10 mouse cellular contexts compared by ENCODE assay signal in the genomic region with DNA sequence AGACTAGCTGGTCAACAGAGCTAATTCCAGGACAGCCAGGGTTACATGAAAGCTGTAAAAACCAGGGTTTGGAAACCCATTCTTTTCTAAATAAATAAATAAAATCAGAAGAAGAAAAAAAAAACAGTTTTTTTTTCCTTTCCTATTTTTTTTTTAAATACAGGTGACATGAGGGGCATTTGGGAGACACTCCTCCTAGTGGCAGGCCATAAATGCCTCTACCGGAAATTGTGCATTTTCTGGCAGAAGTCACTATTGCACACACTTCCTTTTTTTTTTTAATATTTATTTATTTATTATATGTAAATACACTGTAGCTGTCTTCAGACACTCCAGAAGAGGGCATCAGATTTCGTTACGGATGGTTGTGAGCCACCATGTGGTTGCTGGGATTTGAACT. TPM values are rescaled to one million over a fixed set of nuclear protein-coding genes. Genes with fewer than 3 reads are reported as not detected.
DNase-seq lines count a peak whose midpoint lies in the region; ATAC-seq and TF ChIP-seq lines count a peak whose summit lies in the region.
"Not testable (repeated sequence)": the region's sequence is repeated elsewhere in the genome, so short reads cannot be mapped to it uniquely, and the experiment has no call there.
"Had no signal": no experiment of that assay in that cellular context is flagged by ENCODE, and none has a peak within 500 bp of the region (broad histone marks: within the 10 kb centered on the region; RNA-seq: fewer than 3 reads in every experiment).

No protein-coding gene starts in this region.

- not testable (repeated sequence) for TF ChIP-seq POLR2A in embryonic fibroblast, embryonic 13.5 days (IDR thresholded peaks at IDR 0.05; ENCODE audit: low read depth, low read length)

- H3K9me3 ChIP-seq in ES-E14 (ENCODE audit: control insufficient read depth, insufficient read depth, low read depth, low read length); heart, embryonic 13.5 days; hindbrain, postnatal 0 days (ENCODE audit: low read length); liver, embryonic 14.5 days (ENCODE audit: control insufficient read depth, low read length); midbrain, embryonic 12.5 days; stomach, embryonic 14.5 days (ENCODE audit: control insufficient read depth, low read depth, low read length): not testable (repeated sequence)

- ATAC-seq in heart, embryonic 13.5 days (ENCODE audit: extremely low read depth, insufficient number of reproducible peaks, low FRiP score, low TSS enrichment); hindbrain, postnatal 0 days; liver, embryonic 14.5 days (ENCODE audit: insufficient read depth); midbrain, embryonic 12.5 days (ENCODE audit: low FRiP score, low read depth); stomach, embryonic 14.5 days (ENCODE audit: insufficient number of reproducible peaks, insufficient read depth, low FRiP score, low read depth): not testable (repeated sequence)

- not testable (repeated sequence) for TF ChIP-seq EP300 in liver, embryonic 14.5 days (IDR thresholded peaks at IDR 0.05; ENCODE audit: low read depth)

- H3K4me2 ChIP-seq in heart, embryonic 13.5 days = peak overlapping the region; percentile 97
- H3K4me2 ChIP-seq in hindbrain, postnatal 0 days (ENCODE audit: low read depth, low read length) = not testable (repeated sequence)
- peak overlapping the region; percentile 92 for H3K4me2 ChIP-seq in liver, embryonic 14.5 days (ENCODE audit: low read depth)
- 0 out of 2 replicates have a peak overlapping the region, but pooled peaks have one; percentile 80 for H3K4me2 ChIP-seq in midbrain, embryonic 12.5 days (replicated peaks)
- H3K4me2 ChIP-seq in stomach, embryonic 14.5 days (replicated peaks; ENCODE audit: low read depth, low read length) = peak overlapping the region; percentile 83

- WGBS in heart, embryonic 13.5 days = 61% methylated on average over 3 of the region's 3 CpGs
- WGBS in hindbrain, postnatal 0 days = 70% methylated on average over 3 of the region's 3 CpGs
- 33% methylated on average over 3 of the region's 3 CpGs for WGBS in liver, embryonic 14.5 days (ENCODE audit: insufficient replicate concordance)
- 77% methylated on average over 3 of the region's 3 CpGs for WGBS in midbrain, embryonic 12.5 days
- 56% methylated on average over 2 of the region's 3 CpGs for WGBS in stomach, embryonic 14.5 days

- H3K9ac ChIP-seq in ES-E14 (ENCODE audit: insufficient read depth, low read depth, low read length, poor library complexity, severe bottlenecking) = peak overlapping the region; percentile 46; the same call in 1 of the 2 replicates
- peak overlapping the region; percentile 28 for H3K9ac ChIP-seq in heart, embryonic 13.5 days
- not testable (repeated sequence) for H3K9ac ChIP-seq in hindbrain, postnatal 0 days (replicated peaks; ENCODE audit: low read length); liver, embryonic 14.5 days (replicated peaks); midbrain, embryonic 12.5 days (replicated peaks); stomach, embryonic 14.5 days (replicated peaks; ENCODE audit: low read depth, low read length)

- H3K4me1 ChIP-seq in ES-E14 (ENCODE audit: control insufficient read depth in 2 of 2, insufficient read depth in 2 of 2, low read length in 2 of 2, poor library complexity in 1 of 2) = peaks cover 12 to 23% of the 10 kb centered on the region in 2 experiments
- not testable (repeated sequence) for H3K4me1 ChIP-seq in embryonic fibroblast, embryonic 13.5 days (ENCODE audit: control insufficient read depth, insufficient read depth, low read length)
- peaks cover 62% of the 10 kb centered on the region for H3K4me1 ChIP-seq in heart, embryonic 13.5 days
- 0 out of 2 replicates have a peak, but pooled peaks cover 15% of the 10 kb centered on the region for H3K4me1 ChIP-seq in hindbrain, postnatal 0 days (ENCODE audit: insufficient read depth, low read length)
- H3K4me1 ChIP-seq in liver, embryonic 14.5 days (replicated peaks; ENCODE audit: control insufficient read depth in 2 of 2, insufficient read depth in 2 of 2, low read length in 1 of 2) = peaks cover 4 to 31% of the 10 kb centered on the region in 2 experiments
- peaks cover 47% of the 10 kb centered on the region for H3K4me1 ChIP-seq in midbrain, embryonic 12.5 days
- H3K4me1 ChIP-seq in stomach, embryonic 14.5 days (ENCODE audit: control insufficient read depth, insufficient read depth, low read length) = peaks cover 48% of the 10 kb centered on the region

- DNase-seq in ES-E14 (ENCODE audit: low read depth, low spot score); hindbrain, postnatal 0 days (ENCODE audit: low spot score); layer of hippocampus, adult 2 months (ENCODE audit: low spot score in 2 of 2); liver, embryonic 14.5 days (ENCODE audit: low read depth in 3 of 3, low spot score in 3 of 3): not testable (repeated sequence)

- not testable (repeated sequence) for H3K27me3 ChIP-seq in heart, embryonic 13.5 days (replicated peaks); hindbrain, postnatal 0 days (ENCODE audit: insufficient read depth, low read length); liver, embryonic 14.5 days (ENCODE audit: control insufficient read depth, insufficient read depth, low read length); midbrain, embryonic 12.5 days; stomach, embryonic 14.5 days (ENCODE audit: control insufficient read depth, insufficient read depth, low read length)

- not testable (repeated sequence) for TF ChIP-seq CTCF in embryonic fibroblast, embryonic 13.5 days (IDR thresholded peaks at IDR 0.05; ENCODE audit: borderline replicate concordance, insufficient read depth, low read length)
- TF ChIP-seq CTCF in hindbrain, postnatal 0 days (IDR thresholded peaks at IDR 0.05; ENCODE audit: low read depth) = 0 out of 2 replicates have a peak, but pooled peaks have one; percentile 16
- peak; percentile 58 for TF ChIP-seq CTCF in layer of hippocampus, adult 2 months (conservative IDR thresholded peaks at IDR 0.05)
- peak; percentile 21; the same call in 1 of the 2 replicates for TF ChIP-seq CTCF in liver, embryonic 14.5 days (IDR thresholded peaks at IDR 0.05; ENCODE audit: low read depth)

- not testable (repeated sequence) for H3K36me3 ChIP-seq in ES-E14 (ENCODE audit: control insufficient read depth, insufficient read depth, low read length, poor library complexity, severe bottlenecking); heart, embryonic 13.5 days; hindbrain, postnatal 0 days (ENCODE audit: insufficient read depth, low read length); liver, embryonic 14.5 days (replicated peaks; ENCODE audit: control insufficient read depth, insufficient read depth, low read depth); midbrain, embryonic 12.5 days; stomach, embryonic 14.5 days (ENCODE audit: control insufficient read depth, insufficient read depth, low read length)

- H3K4me3 ChIP-seq in ES-E14 (ENCODE audit: insufficient read depth in 1 of 2, low read depth in 1 of 2, low read length in 2 of 2, poor library complexity in 1 of 2, severe bottlenecking in 1 of 2) = peak overlapping the region in 1 of 2 experiments; percentile 74; a peak in 1 of 4 replicates
- H3K4me3 ChIP-seq in embryonic fibroblast, embryonic 13.5 days (ENCODE audit: insufficient read depth, low read length) = peak overlapping the region; percentile 91; the same call in 1 of the 2 replicates
- H3K4me3 ChIP-seq in heart, embryonic 13.5 days = peak overlapping the region; percentile 75
- not testable (repeated sequence) for H3K4me3 ChIP-seq in hindbrain, postnatal 0 days (ENCODE audit: low read length); layer of hippocampus, adult 2 months; liver, embryonic 14.5 days (ENCODE audit: insufficient read depth in 1 of 2, low read depth in 2 of 2, low read length in 2 of 2); midbrain, embryonic 12.5 days
- peak overlapping the region; percentile 77; the same call in 1 of the 2 replicates for H3K4me3 ChIP-seq in stomach, embryonic 14.5 days (ENCODE audit: low read depth, low read length)

- in situ Hi-C loops in ES-E14 (cut with MboI; ENCODE audit: low sequenced_read_pairs in 2 of 2, unreplicated experiment in 2 of 2) = not testable (repeated sequence)

- H3K27ac ChIP-seq in ES-E14 (ENCODE audit: insufficient read depth, low read depth, low read length, poor library complexity, severe bottlenecking); embryonic fibroblast, embryonic 13.5 days (ENCODE audit: insufficient read depth, low read length); heart, embryonic 13.5 days (replicated peaks); hindbrain, postnatal 0 days; layer of hippocampus, adult 2 months; liver, embryonic 14.5 days; midbrain, embryonic 12.5 days (replicated peaks): not testable (repeated sequence)
- peak overlapping the region; percentile 27; the same call in 1 of the 2 replicates for H3K27ac ChIP-seq in stomach, embryonic 14.5 days (ENCODE audit: low read length)

RNA-seq across cellular contexts. Expression of gene Szrd1, which starts 1.8 kb away (rescaled TPM):
- 46.2 and 64.6 TPM in 2 replicates for total RNA-seq in ES-E14 (2012; rRNA removed)
- polyA plus RNA-seq in embryonic fibroblast, embryonic 13.5 days (2011; ENCODE audit: insufficient read length, low read depth, missing spikeins) = 117 and 126 TPM in 2 replicates
- 31.3 and 33.8 TPM in 2 replicates for polyA plus RNA-seq in heart, embryonic 13.5 days (2015; fragmentation: Nextera tagmentation; extraction: Ambion mirVana)
- total RNA-seq in hindbrain, postnatal 0 days (2014; rRNA removed) = 58.7 and 68.8 TPM in 2 replicates
- polyA plus RNA-seq in hindbrain, postnatal 0 days (2015; fragmentation: Nextera tagmentation; extraction: Ambion mirVana) = 16.5 and 17.0 TPM in 2 replicates
- 10 to 100 TPM; 49.7 to 54.3 TPM for total RNA-seq in layer of hippocampus, adult 2 months (2021)
- 13.3 and 14.2 TPM in 2 replicates for polyA plus RNA-seq in liver, embryonic 14.5 days (2012; rRNA removed)
- 14.3 and 17.2 TPM in 2 replicates for polyA plus RNA-seq in liver, embryonic 14.5 days (2014; fragmentation: Nextera tagmentation; extraction: Ambion mirVana)
- polyA plus RNA-seq in midbrain, embryonic 12.5 days (2016; fragmentation: Nextera tagmentation; extraction: Ambion mirVana) = 28.5 and 33.9 TPM in 2 replicates
- polyA plus RNA-seq in stomach, embryonic 14.5 days (2014; fragmentation: Nextera tagmentation; extraction: Ambion mirVana) = 35.3 and 35.4 TPM in 2 replicates

RNA-seq across cellular contexts. Expression of gene Fbxo42, which starts 10.0 kb away (rescaled TPM):
- 14.0 and 14.5 TPM in 2 replicates for total RNA-seq in ES-E14 (2012; rRNA removed)
- polyA plus RNA-seq in embryonic fibroblast, embryonic 13.5 days (2011; ENCODE audit: insufficient read length, low read depth, missing spikeins) = 17.9 and 22.1 TPM in 2 replicates
- 12.8 and 14.2 TPM in 2 replicates for polyA plus RNA-seq in heart, embryonic 13.5 days (2015; fragmentation: Nextera tagmentation; extraction: Ambion mirVana)
- total RNA-seq in hindbrain, postnatal 0 days (2014; rRNA removed) = 20.8 and 22.5 TPM in 2 replicates
- 15.5 and 17.5 TPM in 2 replicates for polyA plus RNA-seq in hindbrain, postnatal 0 days (2015; fragmentation: Nextera tagmentation; extraction: Ambion mirVana)
- total RNA-seq in layer of hippocampus, adult 2 months (2021) = 10 to 100 TPM; 21.2 to 22.8 TPM
- polyA plus RNA-seq in liver, embryonic 14.5 days (2012; rRNA removed) = 7.5 and 8.3 TPM in 2 replicates
- 17.6 and 20.6 TPM in 2 replicates for polyA plus RNA-seq in liver, embryonic 14.5 days (2014; fragmentation: Nextera tagmentation; extraction: Ambion mirVana)
- polyA plus RNA-seq in midbrain, embryonic 12.5 days (2016; fragmentation: Nextera tagmentation; extraction: Ambion mirVana) = 26.6 and 27.0 TPM in 2 replicates
- polyA plus RNA-seq in stomach, embryonic 14.5 days (2014; fragmentation: Nextera tagmentation; extraction: Ambion mirVana) = 29.6 and 30.4 TPM in 2 replicates

RNA-seq across cellular contexts. Expression of gene Spata21, which starts 49.6 kb away (rescaled TPM):
- 0.21 and 0.27 TPM in 2 replicates for total RNA-seq in ES-E14 (2012; rRNA removed)
- polyA plus RNA-seq in embryonic fibroblast, embryonic 13.5 days (2011; ENCODE audit: insufficient read length, low read depth, missing spikeins) = not detected in 2 replicates
- polyA plus RNA-seq in heart, embryonic 13.5 days (2015; fragmentation: Nextera tagmentation; extraction: Ambion mirVana) = not detected in 2 replicates
- 0.37 and 0.90 TPM in 2 replicates for total RNA-seq in hindbrain, postnatal 0 days (2014; rRNA removed)
- polyA plus RNA-seq in hindbrain, postnatal 0 days (2015; fragmentation: Nextera tagmentation; extraction: Ambion mirVana) = 0.84 and 1.6 TPM in 2 replicates
- total RNA-seq in layer of hippocampus, adult 2 months (2021) = not detected
- 0.03 TPM in 1 of 2 replicates, not detected in the other for polyA plus RNA-seq in liver, embryonic 14.5 days (2012; rRNA removed)
- polyA plus RNA-seq in liver, embryonic 14.5 days (2014; fragmentation: Nextera tagmentation; extraction: Ambion mirVana) = not detected in 2 replicates
- 0.31 TPM in 1 of 2 replicates, not detected in the other for polyA plus RNA-seq in midbrain, embryonic 12.5 days (2016; fragmentation: Nextera tagmentation; extraction: Ambion mirVana)
- 0.30 and 0.59 TPM in 2 replicates for polyA plus RNA-seq in stomach, embryonic 14.5 days (2014; fragmentation: Nextera tagmentation; extraction: Ambion mirVana)
- total RNA-seq: adrenal gland, postnatal 25 days; granulocyte monocyte progenitor cell, adult 5-6 weeks had no signal

RNA-seq across cellular contexts. Expression of gene Necap2, which starts 59.6 kb away (rescaled TPM):
- total RNA-seq in ES-E14 (2012; rRNA removed) = 28.3 and 36.3 TPM in 2 replicates
- 47.2 and 48.5 TPM in 2 replicates for polyA plus RNA-seq in embryonic fibroblast, embryonic 13.5 days (2011; ENCODE audit: insufficient read length, low read depth, missing spikeins)
- polyA plus RNA-seq in heart, embryonic 13.5 days (2015; fragmentation: Nextera tagmentation; extraction: Ambion mirVana) = 39.7 and 43.7 TPM in 2 replicates
- total RNA-seq in hindbrain, postnatal 0 days (2014; rRNA removed) = 52.5 and 67.5 TPM in 2 replicates
- polyA plus RNA-seq in hindbrain, postnatal 0 days (2015; fragmentation: Nextera tagmentation; extraction: Ambion mirVana) = 51.5 and 51.8 TPM in 2 replicates
- 10 to 100 TPM; 41.6 to 42.2 TPM for total RNA-seq in layer of hippocampus, adult 2 months (2021)
- 58.9 and 60.3 TPM in 2 replicates for polyA plus RNA-seq in liver, embryonic 14.5 days (2012; rRNA removed)
- 88.7 and 99.5 TPM in 2 replicates for polyA plus RNA-seq in liver, embryonic 14.5 days (2014; fragmentation: Nextera tagmentation; extraction: Ambion mirVana)
- 54.7 and 56.8 TPM in 2 replicates for polyA plus RNA-seq in midbrain, embryonic 12.5 days (2016; fragmentation: Nextera tagmentation; extraction: Ambion mirVana)
- 67.0 and 77.1 TPM in 2 replicates for polyA plus RNA-seq in stomach, embryonic 14.5 days (2014; fragmentation: Nextera tagmentation; extraction: Ambion mirVana)
